Mouse (Mus musculus): ENCODE data around the gene Ambra1.

The Ambra1 gene

DNA sequence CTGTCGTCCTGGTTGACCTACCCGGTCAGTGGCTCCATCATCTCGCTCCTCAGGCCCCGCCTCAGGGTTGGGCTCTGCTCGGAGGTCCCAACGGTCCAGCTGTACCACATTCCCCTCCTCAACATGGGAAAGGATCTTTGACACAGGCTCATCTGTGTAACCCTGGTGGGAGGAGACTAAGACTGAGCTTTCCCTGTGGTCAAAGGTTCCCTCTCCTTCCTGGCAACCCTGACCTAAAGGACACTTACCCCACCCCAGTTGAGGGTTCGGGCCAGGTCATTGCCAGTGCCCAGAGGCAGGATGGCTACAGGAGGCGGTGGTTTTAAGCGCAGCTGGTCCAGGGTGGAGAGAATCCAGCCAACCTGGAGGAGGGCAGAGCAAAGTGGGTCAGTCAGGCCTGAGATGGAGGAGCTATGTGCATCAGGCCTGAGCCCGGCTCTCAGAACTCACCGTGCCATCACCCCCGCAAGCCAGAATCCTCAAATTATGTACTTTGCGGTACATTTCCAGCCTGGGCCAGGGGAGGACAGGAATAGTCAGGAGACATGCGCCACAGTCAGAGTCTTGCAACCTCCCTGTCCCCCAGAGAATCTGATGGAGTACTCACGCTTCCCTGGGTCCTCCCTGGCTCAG lies 209.5 kb downstream of the Ambra1 start:
- no peak for DNase-seq (ENCODE audit: low read depth)

DNA sequence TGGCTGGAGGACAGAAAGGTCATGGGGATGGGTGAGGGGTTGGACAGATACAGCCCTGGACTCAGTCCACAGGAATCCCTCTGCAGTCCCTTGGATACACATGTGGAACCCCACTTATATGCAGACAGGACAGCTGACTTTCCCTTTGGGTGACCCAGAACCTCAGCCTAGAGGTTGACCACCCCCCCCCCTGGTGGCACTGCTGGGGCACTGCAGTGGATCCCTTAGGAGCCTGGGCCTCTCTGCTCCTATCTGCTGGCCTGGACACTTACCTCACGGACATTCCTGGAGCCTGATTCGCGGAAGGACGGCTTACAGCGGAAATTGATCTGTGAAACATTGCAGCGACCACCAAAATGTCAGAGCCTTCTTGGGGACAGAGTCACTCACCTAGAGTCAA lies 212.4 kb downstream of the Ambra1 start:
- DNase-seq (ENCODE audit: low read depth), result no peak

DNA sequence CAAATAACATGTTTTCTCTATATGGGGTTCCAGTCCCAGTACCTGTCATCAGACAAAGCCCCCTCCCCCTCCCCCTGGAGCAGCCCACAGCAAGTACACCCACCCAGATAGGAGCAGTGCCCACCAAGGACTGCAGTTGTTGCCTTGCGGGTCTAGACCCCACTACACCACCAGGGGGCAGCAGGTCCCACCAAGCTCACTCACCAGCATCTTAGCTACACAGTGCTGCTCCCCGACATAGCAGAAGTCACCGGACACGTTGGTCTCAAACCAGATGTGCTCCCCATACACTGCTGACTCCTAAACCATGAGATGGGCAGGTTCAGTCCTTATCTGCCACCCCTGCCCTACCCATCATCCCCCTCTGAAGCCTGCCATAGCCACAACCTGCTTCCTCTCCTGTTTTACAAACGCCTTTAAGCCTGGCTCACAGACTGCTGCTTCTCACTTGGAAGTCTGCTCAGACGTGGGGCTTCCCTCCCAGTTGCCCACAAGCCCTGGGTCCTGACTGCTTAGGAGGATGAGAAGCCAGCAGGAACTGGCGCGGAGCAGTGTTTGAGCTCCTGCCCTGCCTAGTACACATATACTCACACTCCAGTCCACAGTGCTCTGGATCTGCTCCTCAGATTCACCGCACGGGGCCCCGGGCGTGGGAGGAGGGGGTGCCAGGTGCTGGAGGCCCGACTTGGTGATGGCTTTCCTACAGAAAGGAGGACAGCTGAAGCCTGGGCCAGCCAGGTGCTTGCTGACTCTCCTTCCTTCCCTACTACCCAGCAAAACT lies 214.4 kb downstream of the Ambra1 start:
- DNase-seq (ENCODE audit: low read depth), result no peak

DNA sequence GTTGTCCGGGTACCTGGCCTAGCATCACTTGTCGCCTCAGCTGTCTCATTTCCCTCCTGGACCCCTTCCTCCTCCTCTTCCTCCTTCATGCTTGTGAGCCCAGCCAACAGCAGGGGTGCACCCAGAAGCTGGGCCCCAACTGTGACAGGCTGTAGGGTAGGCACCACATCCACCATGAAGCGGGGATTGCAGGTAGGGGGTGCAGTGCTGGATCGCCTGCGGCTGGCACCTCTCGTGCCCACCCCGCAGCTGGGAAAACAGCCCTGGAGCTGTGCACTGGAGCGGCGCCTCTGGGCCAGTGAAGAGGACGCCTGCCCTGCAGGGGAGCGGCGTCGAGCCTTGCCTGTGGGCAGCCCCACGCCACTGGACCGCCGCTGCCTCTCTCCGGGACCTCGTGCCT lies 215.5 kb downstream of the Ambra1 start, which contains the start of gene Gm9821:
Gm9821 (plus strand) TSS at position 221 of the 400 bp plus-strand sequence.
- no peak for DNase-seq (ENCODE audit: low read depth)

DNA sequence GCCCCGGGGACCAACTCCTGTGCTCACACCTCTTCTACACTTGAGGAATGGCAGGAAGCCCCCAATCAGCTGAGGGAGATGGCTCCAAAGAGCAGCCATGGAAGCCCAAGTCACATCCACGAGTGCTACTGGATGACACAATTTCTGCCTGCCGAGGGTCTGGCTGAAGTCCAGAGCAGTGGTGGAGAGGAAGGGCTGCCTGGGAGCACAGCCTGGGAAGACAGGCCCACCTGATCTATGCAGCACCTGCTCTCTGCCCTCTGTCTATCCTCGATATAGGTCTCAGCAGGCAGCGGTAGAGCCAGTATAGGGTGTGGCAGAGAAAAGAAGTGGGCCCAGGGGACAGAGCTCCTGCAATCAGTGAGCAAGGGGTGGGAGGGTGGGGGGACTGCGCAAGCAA lies 216.9 kb downstream of the Ambra1 start:
- DNase-seq (ENCODE audit: low read depth), result no peak

DNA sequence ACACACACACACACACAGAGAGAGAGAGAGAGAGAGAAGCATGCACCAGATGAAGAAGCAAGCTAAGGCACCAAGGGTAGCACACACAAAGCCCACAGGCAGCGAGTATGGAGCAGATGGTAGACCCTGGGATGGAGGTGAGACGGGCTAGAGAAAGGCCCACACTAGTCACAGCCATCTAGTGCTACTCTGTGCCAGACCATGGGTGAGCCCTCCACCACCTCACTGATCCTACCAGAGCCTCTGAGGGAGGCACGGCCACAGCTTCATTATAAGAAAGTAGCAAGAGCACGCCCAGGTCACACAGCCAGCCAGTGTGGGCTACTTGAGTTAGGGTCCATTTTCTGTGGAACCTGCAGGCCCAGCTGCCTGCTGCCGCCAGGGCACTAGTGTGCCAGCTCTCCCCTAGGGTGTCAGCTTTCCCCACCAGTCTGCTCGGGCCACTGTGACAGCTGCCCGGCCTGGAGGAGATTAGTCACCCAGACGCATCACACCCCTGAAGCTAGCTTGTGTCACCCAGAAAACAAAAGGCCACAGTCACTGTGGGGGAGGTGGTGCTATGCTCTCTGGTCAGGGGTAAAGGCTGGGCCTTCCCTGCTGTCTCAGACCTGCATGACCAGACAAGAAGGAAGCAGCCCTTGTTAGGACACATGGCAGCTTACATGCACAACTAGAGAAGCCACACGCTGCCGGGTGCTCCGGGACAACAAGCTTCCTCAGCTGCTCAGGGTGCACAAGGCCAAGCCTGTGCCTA lies 217.6 kb downstream of the Ambra1 start:
- no peak for DNase-seq (ENCODE audit: low read depth)

DNA sequence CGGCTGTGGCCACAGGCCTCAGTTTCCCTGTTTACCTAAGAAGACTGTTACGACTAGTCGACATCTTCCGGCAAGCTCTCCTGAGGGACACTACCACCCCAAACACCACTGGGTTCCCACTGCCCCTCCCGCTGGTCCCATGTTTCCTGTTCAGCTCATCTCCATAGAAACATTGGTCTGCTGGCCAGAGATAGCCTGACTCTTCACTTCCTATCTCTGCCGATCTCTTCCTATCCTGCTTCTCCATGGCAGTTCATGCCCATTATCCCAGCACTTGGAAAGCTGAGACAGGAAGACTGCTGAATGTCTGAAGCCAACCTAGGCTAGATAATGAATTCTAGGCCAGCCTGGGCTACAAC lies 218.2 kb downstream of the Ambra1 start:
- DNase-seq (ENCODE audit: low read depth), result no peak

DNA sequence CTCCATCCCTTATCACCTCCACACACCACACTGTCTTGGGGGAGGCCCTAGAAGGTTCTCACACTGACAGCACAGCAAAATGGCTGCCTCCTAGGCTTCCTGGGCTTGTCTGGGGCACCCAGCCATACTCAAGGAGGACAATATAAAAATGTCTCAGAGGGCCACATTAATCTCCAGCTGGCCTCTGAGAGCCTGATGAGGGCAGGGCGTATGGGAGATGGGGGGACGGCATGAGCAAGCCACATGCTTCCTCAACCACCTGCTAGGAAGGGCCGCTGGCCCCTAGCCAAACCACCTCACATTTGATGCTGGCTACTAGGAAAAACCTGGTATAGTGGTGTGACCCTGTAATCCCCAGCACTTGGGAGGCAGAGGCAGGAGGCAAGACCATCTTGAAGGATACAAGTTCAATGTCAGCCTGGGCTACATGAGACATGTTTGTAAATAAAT lies 218.9 kb downstream of the Ambra1 start:
- no peak for DNase-seq (ENCODE audit: low read depth)

DNA sequence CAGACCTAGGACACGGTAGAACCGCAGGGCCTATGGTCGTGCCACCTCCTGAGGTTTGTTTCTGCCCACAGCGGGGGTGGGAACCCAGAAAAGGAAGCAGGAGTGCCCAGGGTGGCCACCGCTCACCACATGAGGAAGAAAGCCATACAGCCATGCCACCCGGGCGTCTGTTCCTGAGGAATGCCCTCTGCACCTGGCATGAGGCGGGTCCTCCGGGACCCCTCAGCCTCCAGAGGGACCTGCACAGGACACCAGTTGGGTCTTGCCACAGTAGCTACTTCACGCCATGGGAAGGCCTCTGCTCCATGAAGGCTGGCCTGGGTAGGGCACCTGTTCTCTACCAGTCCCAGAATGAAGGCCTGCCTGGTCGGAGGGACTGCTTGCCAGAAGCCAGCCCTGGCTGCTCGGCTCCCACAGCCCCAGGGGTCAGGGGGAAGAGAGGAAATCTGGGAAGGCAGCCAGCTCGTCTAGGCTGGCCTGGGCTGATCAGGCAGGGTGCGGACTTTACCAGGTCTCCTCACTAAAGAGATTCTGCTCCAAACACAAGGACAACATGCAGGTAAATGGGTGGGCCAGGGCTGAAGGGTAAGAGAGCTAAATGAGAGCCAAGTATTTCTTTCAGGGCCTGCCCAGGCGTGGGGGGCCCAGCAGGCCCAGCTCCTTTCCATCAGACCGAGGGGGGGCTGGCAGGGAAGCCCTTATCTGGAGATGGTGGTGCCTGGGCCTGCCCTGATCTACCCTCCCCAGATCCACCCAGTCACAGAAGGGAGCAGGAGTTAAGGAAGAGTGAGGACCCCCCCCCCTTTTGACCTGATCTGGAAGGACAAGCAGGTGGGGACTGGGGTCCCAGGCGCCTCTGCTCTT lies 219.7 kb downstream of the Ambra1 start:
- no peak for DNase-seq (ENCODE audit: low read depth)

DNA sequence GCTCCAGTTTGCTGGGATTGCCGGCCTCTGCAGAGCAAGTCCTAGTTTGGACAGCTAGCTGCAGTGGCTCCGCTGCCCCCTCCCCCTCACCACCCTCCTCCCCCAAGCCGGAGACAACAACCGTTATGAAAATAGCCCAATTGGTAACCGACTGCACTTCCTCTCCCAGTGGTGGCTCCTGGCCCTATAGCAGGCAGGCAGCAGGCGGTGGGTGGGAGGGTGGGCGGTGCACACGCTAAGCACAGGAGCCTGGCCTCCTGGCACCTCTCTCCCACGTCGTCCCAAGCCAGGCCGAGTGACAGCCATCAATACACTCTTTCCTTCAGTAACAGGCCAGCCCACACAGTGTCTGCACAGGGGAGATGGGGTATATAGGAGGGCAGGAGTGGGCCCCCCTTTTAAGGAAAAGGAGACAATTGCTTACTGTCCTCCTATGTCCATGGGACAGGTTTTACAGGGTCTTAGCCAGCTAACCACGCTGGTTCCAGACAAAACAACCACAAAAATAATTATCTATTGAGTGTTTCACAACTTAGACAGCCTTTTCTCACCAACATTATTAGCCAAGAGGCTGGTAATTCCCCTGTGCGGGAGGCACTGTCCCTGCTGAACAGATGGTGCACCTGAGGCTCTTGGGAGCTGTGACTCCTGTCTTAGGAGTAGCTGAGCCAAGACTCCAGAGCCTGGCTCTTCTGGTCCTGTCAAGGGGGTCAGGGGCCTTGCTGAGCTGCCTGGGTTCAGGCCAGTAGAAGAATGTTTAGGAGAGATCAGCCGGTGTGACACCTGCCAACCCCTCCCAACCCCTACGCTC lies 220.5 kb downstream of the Ambra1 start:
- DNase-seq (ENCODE audit: low read depth), result no peak

DNA sequence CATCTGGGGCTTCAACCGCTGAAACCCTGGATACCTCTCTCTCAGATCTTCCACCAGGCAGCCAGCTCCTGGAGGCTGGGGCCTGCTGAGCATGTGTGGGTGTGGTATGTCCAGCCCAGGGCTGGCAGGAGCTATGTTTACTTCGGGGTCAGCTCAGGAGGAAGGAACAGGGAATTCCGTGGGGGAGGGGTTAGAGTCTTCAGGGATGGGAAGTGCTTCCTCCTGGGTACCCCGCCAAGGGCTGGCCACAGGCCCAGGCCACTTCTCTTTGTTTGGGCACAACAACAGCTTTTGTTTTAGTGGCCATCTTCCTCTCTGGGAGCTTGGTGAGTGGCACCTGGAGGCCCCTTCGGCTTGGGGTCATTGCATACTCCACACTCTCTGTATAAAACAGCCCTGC lies 223.9 kb downstream of the Ambra1 start:
- DNase-seq (ENCODE audit: low read depth), result no peak

DNA sequence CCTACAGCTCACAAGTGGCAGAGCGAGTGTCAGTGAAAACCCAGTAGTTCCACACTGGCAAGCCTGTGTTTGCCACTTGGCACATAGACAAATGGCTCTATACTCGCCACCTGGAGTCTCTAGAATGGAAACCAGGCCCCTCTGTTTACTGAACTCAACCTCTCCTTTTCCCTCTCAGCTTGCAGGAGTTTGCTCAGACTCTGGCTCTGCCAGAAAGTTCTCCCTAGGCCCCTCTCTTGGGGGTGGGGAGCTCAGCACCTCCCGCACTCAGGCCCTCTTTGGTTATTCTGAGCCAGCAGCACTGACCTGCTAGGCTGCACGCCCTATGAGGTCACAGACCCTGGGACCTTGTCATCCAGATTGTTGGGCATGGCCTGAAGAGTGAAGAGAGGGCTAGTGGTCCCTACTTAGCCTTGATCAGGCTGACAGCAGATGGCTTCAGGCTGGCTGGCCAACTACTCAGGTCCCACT lies 225.2 kb downstream of the Ambra1 start:
- DNase-seq (ENCODE audit: low read depth), result no peak

DNA sequence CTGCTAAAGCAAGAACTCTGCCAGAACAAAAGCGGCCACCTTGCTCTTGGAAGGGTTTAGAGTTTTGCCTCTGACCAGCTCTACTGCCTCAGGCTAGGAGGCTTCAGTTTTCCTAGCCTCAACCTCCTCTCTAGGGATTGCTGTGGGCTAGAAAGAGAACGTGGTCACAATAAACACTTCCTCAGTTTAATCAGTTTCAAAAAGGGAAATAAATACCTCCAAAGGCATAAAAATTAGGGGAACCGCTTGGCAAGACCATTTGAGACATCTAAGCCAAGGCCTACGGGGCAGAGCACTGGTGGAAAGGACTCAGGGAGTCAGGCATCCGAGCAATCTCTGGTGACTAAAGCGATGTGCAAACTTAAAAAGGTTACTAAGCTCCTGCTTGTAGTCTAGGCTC lies 225.9 kb downstream of the Ambra1 start:
- DNase-seq (ENCODE audit: low read depth), result no peak

DNA sequence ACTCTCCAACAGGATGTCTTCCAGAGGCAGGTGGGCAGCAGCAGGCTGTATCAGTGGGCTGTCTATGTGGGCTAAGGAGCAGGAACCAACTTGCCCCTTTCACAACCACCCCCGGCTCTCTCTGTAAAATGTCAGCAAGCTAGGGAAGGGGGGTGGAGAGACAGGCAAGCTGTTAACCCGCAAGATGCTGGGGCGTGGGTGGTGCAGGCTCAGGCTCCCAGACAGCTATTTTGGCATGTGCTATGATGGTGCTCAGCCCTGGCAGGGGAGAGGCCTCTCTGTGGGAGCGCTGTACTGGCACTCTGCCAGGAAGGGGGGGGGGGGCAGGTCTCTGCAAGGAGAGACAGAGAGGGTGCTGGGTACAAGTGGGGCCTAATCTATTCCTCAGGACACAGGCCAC lies 227.2 kb downstream of the Ambra1 start:
- no peak for DNase-seq (ENCODE audit: low read depth)

DNA sequence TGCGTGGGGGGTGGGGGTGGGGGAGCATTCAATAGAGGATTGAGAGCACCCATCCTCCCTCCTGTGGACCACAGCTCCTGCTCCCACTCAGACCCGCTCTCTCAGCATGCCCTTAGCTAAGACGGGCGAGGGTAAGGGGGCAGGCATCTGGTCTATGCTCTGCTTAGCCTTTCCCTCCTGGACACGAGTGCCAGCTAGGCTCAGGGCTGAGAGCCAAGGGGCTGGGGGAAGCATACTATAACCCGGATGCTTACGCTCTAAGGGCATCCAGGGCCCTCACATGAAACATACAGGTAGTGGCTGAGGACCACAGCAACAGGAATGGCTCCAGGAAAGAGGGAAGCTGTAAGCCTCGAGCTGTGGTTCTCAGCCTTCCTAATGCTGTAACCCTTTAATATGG lies 228.1 kb downstream of the Ambra1 start:
- DNase-seq (ENCODE audit: low read depth), result no peak

DNA sequence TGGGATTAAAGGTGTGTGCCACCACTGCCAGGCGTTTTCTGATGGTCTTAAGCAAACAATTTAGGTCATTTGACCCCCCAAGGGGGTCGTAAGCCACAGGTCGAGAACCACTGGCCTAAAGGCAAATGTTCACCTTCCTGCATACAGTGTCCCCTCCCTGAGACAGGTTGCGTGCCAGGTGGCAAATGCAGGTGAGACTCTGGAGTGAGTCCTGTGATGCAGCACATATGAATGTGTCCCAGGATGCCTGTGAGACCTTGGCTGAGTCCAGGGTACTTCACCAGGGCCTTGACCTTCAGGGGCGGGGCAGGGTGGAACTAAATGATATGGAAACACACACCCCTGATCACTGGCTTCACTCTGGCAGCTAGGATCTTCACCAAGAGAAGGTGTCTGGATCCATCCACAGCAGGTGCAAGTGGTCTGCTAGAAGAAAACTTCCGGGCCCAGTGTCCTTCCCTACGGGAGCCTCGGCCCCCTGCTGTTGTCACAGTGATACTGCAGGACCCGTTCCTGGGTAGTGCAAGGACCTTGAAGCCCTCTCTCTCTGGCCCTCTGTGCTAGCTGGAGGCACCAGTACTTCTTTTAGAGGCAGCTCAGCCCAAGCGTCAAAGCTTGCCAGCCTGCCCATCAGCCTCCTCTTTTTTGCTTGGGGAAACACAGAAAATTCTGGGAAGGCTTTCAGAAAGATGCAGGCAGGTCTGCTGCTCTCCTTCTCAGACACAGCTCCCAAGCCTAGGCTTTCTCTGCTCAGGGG lies 228.9 kb downstream of the Ambra1 start:
- DNase-seq (ENCODE audit: low read depth), result no peak

DNA sequence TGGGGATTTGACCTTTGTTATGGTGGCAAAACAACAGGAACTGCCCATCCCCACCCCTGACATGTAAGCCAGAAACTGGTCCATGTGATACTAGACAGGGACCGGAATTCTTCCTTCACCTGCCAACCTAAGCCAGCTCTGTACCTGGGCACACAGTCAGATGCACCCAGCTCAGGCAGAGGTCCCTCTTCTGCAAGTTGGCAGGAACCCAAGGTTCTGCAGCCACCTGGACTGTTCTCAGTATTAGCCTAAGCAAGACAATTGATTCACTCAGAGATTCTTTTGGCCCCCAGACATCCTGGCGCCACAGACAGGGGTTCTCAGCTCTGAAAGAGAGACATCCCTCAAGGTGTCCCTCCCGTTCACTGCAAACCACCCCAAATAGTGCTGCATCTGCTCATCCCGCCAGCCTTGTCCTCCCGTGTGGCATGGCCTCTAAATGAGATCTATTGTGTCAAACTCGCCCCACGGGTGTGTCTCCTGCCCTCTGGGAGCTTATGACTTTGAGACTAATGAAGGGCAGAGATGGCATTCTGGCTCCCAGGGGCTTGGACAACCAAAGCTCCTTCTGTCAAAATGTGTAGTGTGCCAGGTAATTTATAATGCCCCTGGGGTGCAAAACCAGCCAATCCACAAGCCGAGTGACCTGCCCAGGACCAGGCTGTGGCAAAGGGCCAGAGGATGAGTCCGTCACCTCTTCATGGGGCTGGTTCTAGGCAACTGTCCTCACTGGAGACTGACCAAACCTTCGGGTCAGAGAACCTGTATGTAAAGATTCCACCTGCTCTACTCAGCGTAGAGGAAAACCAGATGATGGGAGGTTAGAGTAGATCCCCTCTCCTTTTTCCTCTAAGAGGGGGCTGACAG lies 229.8 kb downstream of the Ambra1 start:
- no peak for DNase-seq (ENCODE audit: low read depth)

DNA sequence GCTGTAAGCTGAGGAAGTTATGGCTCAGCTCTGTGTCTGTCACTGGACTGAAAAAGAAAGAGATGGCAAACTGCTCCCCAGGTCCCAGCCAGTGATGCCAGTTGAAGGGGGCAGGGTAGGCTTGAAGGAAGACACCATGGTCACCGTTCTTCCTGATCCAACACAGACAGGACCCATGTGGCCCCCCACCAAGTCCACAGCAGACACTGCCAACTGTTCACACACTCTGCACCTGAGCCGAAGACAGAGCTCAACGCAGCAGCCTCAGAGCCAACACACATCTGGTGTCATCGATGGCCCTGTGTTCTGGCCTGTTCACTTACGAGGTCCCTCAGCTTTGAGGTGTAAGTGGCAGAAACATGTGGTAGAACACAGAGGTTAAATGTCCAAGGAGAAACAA lies 230.5 kb downstream of the Ambra1 start:
- no peak for DNase-seq (ENCODE audit: low read depth)
